7 mouse cellular contexts compared by ENCODE assay signal in the genomic region with DNA sequence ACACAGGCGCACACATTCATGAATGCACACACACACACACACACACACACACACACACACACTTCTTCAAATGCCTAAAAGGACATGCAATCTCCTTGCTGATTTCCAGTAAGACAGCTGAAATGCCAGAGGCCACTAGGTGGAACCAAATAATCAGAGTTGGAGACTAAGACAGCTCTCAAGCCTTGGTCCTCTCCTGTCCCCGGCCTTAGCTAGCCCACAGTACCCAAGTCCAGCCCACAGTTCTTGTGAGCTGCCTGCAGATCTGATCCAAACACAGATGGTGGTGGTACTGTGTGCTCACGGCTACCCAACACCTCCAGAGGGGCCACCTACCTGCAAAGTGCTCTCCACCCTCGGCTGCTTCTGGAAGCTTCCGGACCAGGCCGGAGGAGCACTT. TPM values are rescaled to one million over a fixed set of nuclear protein-coding genes. Genes with fewer than 3 reads are reported as not detected.
DNase-seq lines count a peak whose midpoint lies in the region; ATAC-seq and TF ChIP-seq lines count a peak whose summit lies in the region.

No protein-coding gene starts in this region.

- peak; percentile 86 for ATAC-seq in embryonic facial prominence, embryonic 14.5 days (ENCODE audit: low read depth)
- ATAC-seq in megakaryocyte-erythroid progenitor cell, adult 5-6 weeks (replicated peaks; ENCODE audit: low FRiP score, low TSS enrichment, poor library complexity, severe bottlenecking) = peak; percentile 55
- ATAC-seq in stomach, embryonic 15.5 days (ENCODE audit: insufficient read depth, low FRiP score, low read depth) = peak; percentile 76

- peak; percentile 55 for TF ChIP-seq CTCF in ES-Bruce4 (IDR thresholded peaks at IDR 0.05; ENCODE audit: low read depth, low read length)

- DNase-seq in adrenal gland, adult 8-10 months = peak; percentile 53
- DNase-seq in embryonic facial prominence, embryonic 14.5 days (ENCODE audit: low spot score) = peak; percentile 91
- peak; percentile 60 for DNase-seq in hindbrain, embryonic 10.5 days (ENCODE audit: low spot score)
- DNase-seq in layer of hippocampus, adult 9-11 months = peak; percentile 73

- H3K9ac ChIP-seq in ES-Bruce4 (ENCODE audit: low read depth, poor library complexity, severe bottlenecking) = no peak overlapping the region
- H3K9ac ChIP-seq in embryonic facial prominence, embryonic 14.5 days (ENCODE audit: low read depth, low read length) = no peak overlapping the region
- H3K9ac ChIP-seq in stomach, embryonic 15.5 days = no peak overlapping the region

- H3K4me2 ChIP-seq in embryonic facial prominence, embryonic 14.5 days (ENCODE audit: low read depth, low read length) = no peak overlapping the region
- H3K4me2 ChIP-seq in stomach, embryonic 15.5 days = no peak overlapping the region

- no peaks in the 10 kb centered on the region for H3K27me3 ChIP-seq in ES-Bruce4 (ENCODE audit: control insufficient read depth, insufficient read depth, low read length, poor library complexity, severe bottlenecking)
- no peaks in the 10 kb centered on the region for H3K27me3 ChIP-seq in embryonic facial prominence, embryonic 14.5 days (replicated peaks; ENCODE audit: control insufficient read depth, insufficient read depth, low read length)
- no peaks in the 10 kb centered on the region for H3K27me3 ChIP-seq in hindbrain, embryonic 10.5 days (ENCODE audit: insufficient read depth, poor library complexity, severe bottlenecking)
- H3K27me3 ChIP-seq in stomach, embryonic 15.5 days (replicated peaks) = no peaks in the 10 kb centered on the region

- H3K4me3 ChIP-seq in ES-Bruce4 (ENCODE audit: low read depth, low read length) = no peak overlapping the region
- no peak overlapping the region for H3K4me3 ChIP-seq in embryonic facial prominence, embryonic 14.5 days (ENCODE audit: low read depth, low read length)
- no peak overlapping the region for H3K4me3 ChIP-seq in hindbrain, embryonic 10.5 days
- H3K4me3 ChIP-seq in stomach, embryonic 15.5 days (replicated peaks) = no peak overlapping the region

- H3K36me3 ChIP-seq in ES-Bruce4 (ENCODE audit: control insufficient read depth, insufficient read depth, low read length, poor library complexity, severe bottlenecking) = no peaks in the 10 kb centered on the region
- no peaks in the 10 kb centered on the region for H3K36me3 ChIP-seq in embryonic facial prominence, embryonic 14.5 days (ENCODE audit: control insufficient read depth, insufficient read depth, low read length)
- no peaks in the 10 kb centered on the region for H3K36me3 ChIP-seq in hindbrain, embryonic 10.5 days
- H3K36me3 ChIP-seq in stomach, embryonic 15.5 days = no peaks in the 10 kb centered on the region

- H3K4me1 ChIP-seq in ES-Bruce4 (ENCODE audit: control insufficient read depth, insufficient read depth, low read length) = no peaks in the 10 kb centered on the region
- no peaks in the 10 kb centered on the region for H3K4me1 ChIP-seq in embryonic facial prominence, embryonic 14.5 days (ENCODE audit: control insufficient read depth, insufficient read depth, low read length)
- no peaks in the 10 kb centered on the region for H3K4me1 ChIP-seq in hindbrain, embryonic 10.5 days (replicated peaks)
- H3K4me1 ChIP-seq in stomach, embryonic 15.5 days = 0 out of 2 replicates have a peak, but pooled peaks cover 2% of the 10 kb centered on the region

- 0 out of 2 replicates have a peak, but pooled peaks have one; percentile 9 for TF ChIP-seq EP300 in ES-Bruce4 (IDR thresholded peaks at IDR 0.05; ENCODE audit: insufficient read depth, low read depth, low read length)

- no peak for TF ChIP-seq POLR2A in ES-Bruce4 (IDR thresholded peaks at IDR 0.05; ENCODE audit: insufficient read depth, low read length)

- H3K9me3 ChIP-seq in ES-Bruce4 (replicated peaks; ENCODE audit: control insufficient read depth, insufficient read depth, low read length, poor library complexity, severe bottlenecking) = no peaks in the 10 kb centered on the region
- H3K9me3 ChIP-seq in embryonic facial prominence, embryonic 14.5 days (ENCODE audit: control insufficient read depth, low read length) = no peaks in the 10 kb centered on the region
- H3K9me3 ChIP-seq in hindbrain, embryonic 10.5 days = no peaks in the 10 kb centered on the region
- H3K9me3 ChIP-seq in stomach, embryonic 15.5 days = no peaks in the 10 kb centered on the region

- H3K27ac ChIP-seq in ES-Bruce4 (ENCODE audit: insufficient read depth, low read length) = no peak overlapping the region
- H3K27ac ChIP-seq in embryonic facial prominence, embryonic 14.5 days (replicated peaks; ENCODE audit: low read depth, low read length) = no peak overlapping the region
- H3K27ac ChIP-seq in hindbrain, embryonic 10.5 days = no peak overlapping the region
- H3K27ac ChIP-seq in stomach, embryonic 15.5 days = no peak overlapping the region

- 50% methylated on average over 6 of the region's 6 CpGs for WGBS in embryonic facial prominence, embryonic 14.5 days
- WGBS in hindbrain, embryonic 10.5 days = 59% methylated on average over 6 of the region's 6 CpGs
- 50% methylated on average over 6 of the region's 6 CpGs for WGBS in stomach, embryonic 15.5 days

RNA-seq across cellular contexts. Expression of a gene that starts 4.5 kb away (rescaled TPM):
- not detected in 2 replicates for polyA plus RNA-seq in ES-Bruce4 (2011; ENCODE audit: insufficient read depth, insufficient read length, low read depth, missing spikeins)
- total RNA-seq in adrenal gland, adult 8-10 months (2022) = 1 to 10 TPM in 3 of 4 experiments, under 1 TPM in 1; 0.80 to 1.9 (median 1.3) TPM
- polyA plus RNA-seq in embryonic facial prominence, embryonic 14.5 days (2014; fragmentation: Nextera tagmentation; extraction: Ambion mirVana) = 0.34 and 0.47 TPM in 2 replicates
- not detected in 2 replicates for polyA plus RNA-seq in hindbrain, embryonic 10.5 days (2016; fragmentation: Nextera tagmentation; extraction: Ambion mirVana)
- not detected in 2 replicates for total RNA-seq in megakaryocyte-erythroid progenitor cell, adult 5-6 weeks (2014; fragmentation: Nextera tagmentation)
- not detected in 2 replicates for total RNA-seq in megakaryocyte-erythroid progenitor cell, adult 5-6 weeks (2017)
- 0.35 and 0.78 TPM in 2 replicates for polyA plus RNA-seq in stomach, embryonic 15.5 days (2015; fragmentation: Nextera tagmentation; extraction: Ambion mirVana)

RNA-seq across cellular contexts. Expression of a gene that starts 25.4 kb away (rescaled TPM):
- polyA plus RNA-seq in ES-Bruce4 (2011; ENCODE audit: insufficient read depth, insufficient read length, low read depth, missing spikeins) = 94.4 and 106 TPM in 2 replicates
- total RNA-seq in adrenal gland, adult 8-10 months (2022) = 10 to 100 TPM; 57.5 to 77.4 (median 68.5) TPM
- 73.8 and 74.7 TPM in 2 replicates for polyA plus RNA-seq in embryonic facial prominence, embryonic 14.5 days (2014; fragmentation: Nextera tagmentation; extraction: Ambion mirVana)
- 61.1 and 95.3 TPM in 2 replicates for polyA plus RNA-seq in hindbrain, embryonic 10.5 days (2016; fragmentation: Nextera tagmentation; extraction: Ambion mirVana)
- total RNA-seq in megakaryocyte-erythroid progenitor cell, adult 5-6 weeks (2014; fragmentation: Nextera tagmentation) = 23.8 and 38.4 TPM in 2 replicates
- 7.9 and 14.8 TPM in 2 replicates for total RNA-seq in megakaryocyte-erythroid progenitor cell, adult 5-6 weeks (2017)
- 54.9 and 55.4 TPM in 2 replicates for polyA plus RNA-seq in stomach, embryonic 15.5 days (2015; fragmentation: Nextera tagmentation; extraction: Ambion mirVana)

RNA-seq across cellular contexts. Expression of a gene that starts 39.5 kb away (rescaled TPM):
- polyA plus RNA-seq in ES-Bruce4 (2011; ENCODE audit: insufficient read depth, insufficient read length, low read depth, missing spikeins) = 1.5 and 1.8 TPM in 2 replicates
- 1 to 10 TPM; 1.4 to 1.5 (median 1.4) TPM for total RNA-seq in adrenal gland, adult 8-10 months (2022)
- polyA plus RNA-seq in embryonic facial prominence, embryonic 14.5 days (2014; fragmentation: Nextera tagmentation; extraction: Ambion mirVana) = 2.1 and 2.7 TPM in 2 replicates
- 1.7 and 2.7 TPM in 2 replicates for polyA plus RNA-seq in hindbrain, embryonic 10.5 days (2016; fragmentation: Nextera tagmentation; extraction: Ambion mirVana)
- 108 and 110 TPM in 2 replicates for total RNA-seq in megakaryocyte-erythroid progenitor cell, adult 5-6 weeks (2014; fragmentation: Nextera tagmentation)
- 68.5 and 93.7 TPM in 2 replicates for total RNA-seq in megakaryocyte-erythroid progenitor cell, adult 5-6 weeks (2017)
- 2.4 and 3.3 TPM in 2 replicates for polyA plus RNA-seq in stomach, embryonic 15.5 days (2015; fragmentation: Nextera tagmentation; extraction: Ambion mirVana)
